Mouse (Mus musculus) MEL (cell line): ENCODE results near the gene Ppp2r5a. TPM values are rescaled to one million over a fixed set of nuclear protein-coding genes. Genes with fewer than 3 reads are reported as not detected.

ENCODE experiments used
- DNase-seq: peaks from one replicate; pipeline ENCODE4 v3.0.0; 2011; ENCODE audit warnings: low read depth, low spot score
- H3K27ac ChIP-seq: 2 replicates; pipeline ENCODE4 v1.5.1; 2012; ENCODE audit warnings: low read depth, mild to moderate bottlenecking, control low read depth, low read length, moderate library complexity; ENCODE audit not compliant: control insufficient read depth
- H3K27me3 ChIP-seq, 2 experiments: fragments of 150-350 bp in 1 of 2; sonication (generic) in 1 of 2; 2 replicates each; pipeline ENCODE4 v1.6.1; 2012; ENCODE audit warnings: low read length in 2 of 2, mild to moderate bottlenecking in 2 of 2, improper control_type of control experiment in 1 of 2, moderate library complexity in 1 of 2; ENCODE audit not compliant: insufficient read depth in 2 of 2, control insufficient read depth in 1 of 2
- H3K36me3 ChIP-seq, 2 experiments: 2 replicates each; pipeline ENCODE4 v1.6.1; 2012 to 2014; ENCODE audit warnings: low read length in 2 of 2, improper control_type of control experiment in 1 of 2, inconsistent platforms in 1 of 2, mild to moderate bottlenecking in 1 of 2; ENCODE audit not compliant: insufficient read depth in 2 of 2, control insufficient read depth in 1 of 2
- H3K4me1 ChIP-seq, 2 experiments: fragments of 150-350 bp in 1 of 2; sonication (generic) in 1 of 2; 2 replicates each; pipeline ENCODE4 v1.6.1; 2012; ENCODE audit warnings: low read length in 2 of 2, improper control_type of control experiment in 1 of 2, mild to moderate bottlenecking in 1 of 2; ENCODE audit not compliant: insufficient read depth in 2 of 2, control insufficient read depth in 1 of 2
- H3K4me3 ChIP-seq, 2 experiments: fragments of 150-350 bp in 1 of 2; sonication (generic) in 1 of 2; 2 replicates each; pipeline ENCODE4 v1.5.1; 2012; ENCODE audit warnings: low read depth in 2 of 2, low read length in 2 of 2, mild to moderate bottlenecking in 2 of 2, moderate library complexity in 2 of 2, control low read depth in 1 of 2, improper control_type of control experiment in 1 of 2; ENCODE audit not compliant: control insufficient read depth in 1 of 2, insufficient read depth in 1 of 2
- H3K79me2 ChIP-seq: 2 replicates; pipeline ENCODE4 v1.6.1; 2012; ENCODE audit warnings: mild to moderate bottlenecking, low read length, moderate library complexity; ENCODE audit not compliant: control insufficient read depth, poor library complexity, insufficient read depth
- H3K9ac ChIP-seq: 2 replicates; pipeline ENCODE4 v1.6.1; 2012; ENCODE audit warnings: low read depth, mild to moderate bottlenecking, control low read depth, low read length, moderate library complexity; ENCODE audit not compliant: control insufficient read depth, poor library complexity, severe bottlenecking
- H3K9me3 ChIP-seq: fragments of 150-350 bp; sonication (generic); replicated peaks from 2 replicates; pipeline ENCODE4 v1.6.1; 2012; ENCODE audit warnings: mild to moderate bottlenecking, low read length, improper control_type of control experiment, moderate library complexity; ENCODE audit not compliant: insufficient read depth
- CHD2 ChIP-seq: IDR thresholded peaks from 2 replicates; pipeline ENCODE4 v1.6.1; 2011; ENCODE audit warnings: low read length, improper control_type of control experiment
- HCFC1 ChIP-seq: IDR thresholded peaks from 2 replicates; pipeline ENCODE4 v1.6.1; 2012; ENCODE audit warnings: low read depth, mild to moderate bottlenecking, inconsistent platforms, low read length, improper control_type of control experiment, moderate library complexity
- KAT2A ChIP-seq: conservative IDR thresholded peaks from 2 replicates; pipeline ENCODE4 v1.6.1; 2012; ENCODE audit warnings: low read depth, low read length, improper control_type of control experiment, inconsistent platforms
- MAFK ChIP-seq: IDR thresholded peaks from 2 replicates; pipeline ENCODE4 v1.6.1; 2011; ENCODE audit warnings: low read depth, mild to moderate bottlenecking, low read length, improper control_type of control experiment, borderline replicate concordance
- MAX ChIP-seq: IDR thresholded peaks from 2 replicates; pipeline ENCODE4 v1.6.1; 2011; ENCODE audit warnings: low read length, improper control_type of control experiment
- MAZ ChIP-seq: IDR thresholded peaks from 2 replicates; pipeline ENCODE4 v1.6.1; 2012; ENCODE audit warnings: low read depth, mild to moderate bottlenecking, inconsistent platforms, low read length, improper control_type of control experiment
- MEF2A ChIP-seq: IDR thresholded peaks from 2 replicates; pipeline ENCODE4 v1.6.1; 2014; ENCODE audit warnings: low read depth, mild to moderate bottlenecking, inconsistent platforms, low read length, improper control_type of control experiment; ENCODE audit not compliant: poor library complexity, insufficient replicate concordance, severe bottlenecking; ENCODE audit errors: extremely low read depth
- MYB ChIP-seq: IDR thresholded peaks from 2 replicates; pipeline ENCODE4 v1.6.1; 2011; ENCODE audit warnings: mild to moderate bottlenecking, low read depth, low read length, improper control_type of control experiment
- MYC ChIP-seq: IDR thresholded peaks from 2 replicates; pipeline ENCODE4 v1.6.1; 2011; ENCODE audit warnings: low read depth, mild to moderate bottlenecking, low read length, improper control_type of control experiment, moderate library complexity
- RAD21 ChIP-seq: IDR thresholded peaks from 2 replicates; pipeline ENCODE4 v1.6.1; 2011; ENCODE audit warnings: mild to moderate bottlenecking, low read depth, low read length, improper control_type of control experiment
- RCOR1 ChIP-seq: IDR thresholded peaks from 2 replicates; pipeline ENCODE4 v1.6.1; 2012; ENCODE audit warnings: low read depth, mild to moderate bottlenecking, inconsistent platforms, low read length, improper control_type of control experiment
- TAL1 ChIP-seq: IDR thresholded peaks from 2 replicates; pipeline ENCODE4 v1.6.1; 2012; ENCODE audit warnings: mild to moderate bottlenecking, inconsistent platforms, low read length, moderate library complexity, mixed read lengths
- TBP ChIP-seq: IDR thresholded peaks from 2 replicates; pipeline ENCODE4 v1.8.0; 2011; ENCODE audit warnings: low read depth, low read length, improper control_type of control experiment
- UBTF ChIP-seq: IDR thresholded peaks from 2 replicates; pipeline ENCODE4 v1.6.1; 2012; ENCODE audit warnings: low read depth, mild to moderate bottlenecking, inconsistent platforms, low read length, improper control_type of control experiment, moderate library complexity, borderline replicate concordance; ENCODE audit not compliant: insufficient read depth
- USF1 ChIP-seq: IDR thresholded peaks from 2 replicates; pipeline ENCODE4 v1.6.1; 2014; ENCODE audit warnings: low read depth, mild to moderate bottlenecking, inconsistent platforms, low read length, improper control_type of control experiment, moderate library complexity
- USF2 ChIP-seq, 2 experiments: IDR thresholded peaks; 2 replicates each; pipeline ENCODE4 v1.6.1; 2011 to 2012; ENCODE audit warnings: improper control_type of control experiment in 2 of 2, low read length in 2 of 2, borderline replicate concordance in 1 of 2, inconsistent platforms in 1 of 2, low read depth in 1 of 2, mild to moderate bottlenecking in 1 of 2; ENCODE audit not compliant: insufficient read depth in 1 of 2
- ZKSCAN1 ChIP-seq: IDR thresholded peaks from 2 replicates; pipeline ENCODE4 v1.6.1; 2012; ENCODE audit warnings: low read depth, mild to moderate bottlenecking, inconsistent platforms, low read length, improper control_type of control experiment, moderate library complexity
- ZMIZ1 ChIP-seq: IDR thresholded peaks from 2 replicates; pipeline ENCODE4 v1.6.1; 2012; ENCODE audit warnings: low read depth, mild to moderate bottlenecking, inconsistent platforms, low read length, improper control_type of control experiment, moderate library complexity
- polyA plus RNA-seq, 2 experiments: library from polyadenylated mRNA; stranded (reverse) in 1 of 2; unstranded in 1 of 2; fragments of >175 nt in 1 of 2; fragments of >200 nt in 1 of 2; gene quantifications; 2 replicates each; pipeline versions ENCODE4 v1.2.1 to v1.2.4; 2012; ENCODE audit warnings: low replicate concordance in 2 of 2, low read depth in 1 of 2; ENCODE audit not compliant: insufficient read length in 2 of 2, insufficient read depth in 1 of 2, missing spikeins in 1 of 2
- total RNA-seq: library from RNA; depleted of rRNA; stranded (reverse); fragments of 300-350 nt; gene quantifications from 2 replicates; pipeline ENCODE4 v1.2.3, GENCODE M21; 2012

Ppp2r5a gene
- total and polyA plus RNA-seq, 3 experiments, result 46.6 to 48.6 TPM; not detected in 1

- Histone ChIP-seq H3K27ac (0 out of 2 replicates have a peak overlapping the region, but pooled peaks have one; percentile 8), H3K4me1 (peaks cover 6 to 42% of the 10 kb centered on the region in 2 experiments; a peak in 3 of 4 replicates), H3K9ac (no peak overlapping the region), H3K79me2 (no peaks in the 10 kb centered on the region), H3K9me3 (no peaks in the 10 kb centered on the region), H3K36me3 (peaks cover 0 to 24% of the 10 kb centered on the region in 2 experiments; a peak in 2 of 4 replicates), H3K27me3 (no peaks in the 10 kb centered on the region)
- no peak for TF ChIP-seq KAT2A
- no peak for TF ChIP-seq TBP
- TF ChIP-seq USF2 (IDR thresholded peaks at IDR 0.05; ENCODE audit: borderline replicate concordance in 1 of 2, insufficient read depth in 1 of 2, low read depth in 1 of 2, low read length in 2 of 2), result no peak
- no peak for TF ChIP-seq ZMIZ1
- no peak for TF ChIP-seq HCFC1
- TF ChIP-seq ZKSCAN1, result no peak
- TF ChIP-seq, all 39 proteins: peak for 0
- H3K4me3 ChIP-seq, result no peak overlapping the region
- DNase-seq, result no peak
Measured at GRCm38 (mm10) chr1:191449537-191449936, 46.5 kb upstream of the Ppp2r5a start.

DNA sequence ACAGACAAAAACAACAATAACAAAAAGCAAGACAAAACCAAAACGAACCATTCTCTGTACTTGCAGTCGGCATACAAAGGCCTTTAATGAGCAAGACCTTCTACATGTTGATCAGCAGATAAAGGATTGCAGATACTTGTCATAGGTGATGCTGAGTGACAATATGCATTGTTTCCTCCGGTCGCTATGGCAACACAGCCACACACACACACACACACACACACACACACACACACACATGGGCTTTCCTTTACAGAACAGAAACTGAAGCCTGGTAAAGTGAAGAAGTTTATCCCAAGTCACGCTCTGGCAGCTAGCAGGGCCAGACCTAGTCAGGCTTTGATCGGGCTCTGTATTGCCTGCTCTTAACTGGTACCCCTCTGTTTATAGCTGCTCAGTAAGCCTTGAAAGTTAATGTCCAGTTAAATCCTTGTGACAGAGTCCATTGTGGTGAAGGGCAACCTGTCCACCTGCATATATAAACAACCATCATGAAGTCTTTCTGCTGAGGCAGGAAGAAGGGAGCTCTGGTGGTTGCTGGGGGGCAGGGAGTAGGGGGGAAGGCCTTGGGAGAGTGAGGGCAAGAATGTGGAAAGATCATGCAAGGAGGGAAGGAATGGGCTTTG is 44.4 kb upstream of the Ppp2r5a start:
- no peak for DNase-seq

DNA sequence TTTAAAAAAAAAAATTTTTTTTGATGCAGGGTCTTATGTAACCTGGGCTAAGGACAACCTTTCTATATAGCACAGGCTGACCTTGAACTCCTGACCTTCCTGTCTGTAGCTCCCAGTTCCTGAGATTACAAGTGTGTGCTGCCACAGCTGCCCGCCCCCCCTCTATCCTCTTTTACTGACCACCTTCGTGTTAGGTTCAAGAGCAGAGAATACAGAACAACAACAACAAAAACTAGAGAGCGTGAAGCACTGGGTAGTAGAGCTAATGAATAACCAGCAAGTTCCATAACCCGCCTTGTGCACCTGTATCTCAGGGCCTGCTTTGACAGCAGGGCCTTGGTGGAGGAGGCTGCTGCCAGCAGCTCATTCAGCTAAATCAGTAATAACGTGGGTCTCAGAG is 43.2 kb upstream of the Ppp2r5a start:
- Histone ChIP-seq H3K9me3 (no peaks in the 10 kb centered on the region), H3K27me3 (no peaks in the 10 kb centered on the region), H3K9ac (no peak overlapping the region), H3K27ac (no peak overlapping the region), H3K4me1 (peaks cover 6 to 42% of the 10 kb centered on the region in 2 experiments; a peak in 3 of 4 replicates), H3K36me3 (peaks cover 0 to 19% of the 10 kb centered on the region in 2 experiments; a peak in 2 of 4 replicates), H3K79me2 (no peaks in the 10 kb centered on the region), H3K4me3 (no peak overlapping the region)
- no peak for DNase-seq
- no peak for TF ChIP-seq KAT2A

More for the DNA sequence above, 44.4 kb upstream of the Ppp2r5a start:
- H3K9ac ChIP-seq, result no peak overlapping the region
- H3K4me1 ChIP-seq, result peaks cover 6 to 42% of the 10 kb centered on the region in 2 experiments; a peak in 3 of 4 replicates
- H3K27ac ChIP-seq, result no peak overlapping the region
- no peaks in the 10 kb centered on the region for H3K79me2 ChIP-seq
- no peak overlapping the region for H3K4me3 ChIP-seq
- no peaks in the 10 kb centered on the region for H3K9me3 ChIP-seq
- H3K27me3 ChIP-seq, result no peaks in the 10 kb centered on the region
- TF ChIP-seq MAFK (no peak), MEF2A (no peak), MAX (no peak), USF1 (no peak), CHD2 (no peak), RCOR1 (no peak), UBTF (no peak), MYB (no peak), MYC (no peak), TAL1 (no peak), ZKSCAN1 (no peak), RAD21 (no peak), MAZ (no peak), ZMIZ1 (no peak)
- peaks cover 0 to 23% of the 10 kb centered on the region in 2 experiments; a peak in 2 of 4 replicates for H3K36me3 ChIP-seq
